Mouse (Mus musculus) embryonic facial prominence, embryonic 14.5 days (tissue): ENCODE results near the gene Rab3gap2. TPM values are rescaled to one million over a fixed set of nuclear protein-coding genes. Genes with fewer than 3 reads are reported as not detected.
A peak's percentile ranks its signal among the peaks of the same experiment; 100 is the strongest.
"Not testable (repeated sequence)": the region's sequence is repeated elsewhere in the genome, so short reads cannot be mapped to it uniquely, and the experiment has no call there.

Experiments used
- ATAC-seq: fragments of 200-750 bp; cut with Nextera tagmentation; 2 replicates; pipeline ENCODE4 v1.8.0; 2017; ENCODE audit warnings: low read depth, moderate number of reproducible peaks, moderate TSS enrichment
- DNase-seq: peaks from one replicate; pipeline ENCODE4 v3.0.0-alpha.2; 2015; ENCODE audit warnings: low spot score
- H3K27ac ChIP-seq: fragments of 300-500 bp; sonication (generic); replicated peaks from 2 replicates; pipeline ENCODE4 v1.5.1; 2014; ENCODE audit warnings: low read depth, mild to moderate bottlenecking, low read length, moderate library complexity
- H3K27me3 ChIP-seq: fragments of 300-500 bp; sonication (generic); replicated peaks from 2 replicates; pipeline ENCODE4 v1.6.1; 2014; ENCODE audit warnings: low read length; ENCODE audit not compliant: control insufficient read depth, insufficient read depth
- H3K36me3 ChIP-seq: fragments of 300-500 bp; sonication (generic); 2 replicates; pipeline ENCODE4 v1.6.1; 2014; ENCODE audit warnings: low read length, mixed read lengths; ENCODE audit not compliant: control insufficient read depth, insufficient read depth
- H3K4me1 ChIP-seq: fragments of 300-500 bp; sonication (generic); 2 replicates; pipeline ENCODE4 v1.6.1; 2014; ENCODE audit warnings: antibody characterized with exemption, low read length; ENCODE audit not compliant: control insufficient read depth, insufficient read depth
- H3K4me2 ChIP-seq: fragments of 300-500 bp; sonication (generic); 2 replicates; pipeline ENCODE4 v1.6.1; 2014; ENCODE audit warnings: low read depth, mild to moderate bottlenecking, low read length, moderate library complexity, mixed read lengths
- H3K4me3 ChIP-seq: fragments of 300-500 bp; sonication (generic); 2 replicates; pipeline ENCODE4 v1.5.1; 2014; ENCODE audit warnings: low read depth, mild to moderate bottlenecking, low read length
- H3K9ac ChIP-seq: fragments of 300-500 bp; sonication (generic); 2 replicates; pipeline ENCODE4 v1.6.1; 2014; ENCODE audit warnings: low read depth, mild to moderate bottlenecking, low read length, moderate library complexity, mixed read lengths
- H3K9me3 ChIP-seq: fragments of 300-500 bp; sonication (generic); 2 replicates; pipeline ENCODE4 v1.6.1; 2016; ENCODE audit warnings: low read length; ENCODE audit not compliant: control insufficient read depth
- WGBS: fragments of 180-500 bp; shearing (Covaris S2); extraction: QIAGEN DNeasy Blood & Tissue Kit; methylation state at CpG from one replicate; pipeline ENCODE4 v1.1.7; 2014; 5-methylcytosine and 5-hydroxymethylcytosine counted together
- polyA plus RNA-seq: library from polyadenylated mRNA; unstranded; fragments of >200 nt; fragmentation: Nextera tagmentation; extraction: Ambion mirVana; gene quantifications from 2 replicates; pipeline ENCODE4 v1.2.1, GENCODE M21; 2014

The Rab3gap2 gene
- polyA plus RNA-seq, 1 experiment from 2014 or later: 24.2 TPM

DNA sequence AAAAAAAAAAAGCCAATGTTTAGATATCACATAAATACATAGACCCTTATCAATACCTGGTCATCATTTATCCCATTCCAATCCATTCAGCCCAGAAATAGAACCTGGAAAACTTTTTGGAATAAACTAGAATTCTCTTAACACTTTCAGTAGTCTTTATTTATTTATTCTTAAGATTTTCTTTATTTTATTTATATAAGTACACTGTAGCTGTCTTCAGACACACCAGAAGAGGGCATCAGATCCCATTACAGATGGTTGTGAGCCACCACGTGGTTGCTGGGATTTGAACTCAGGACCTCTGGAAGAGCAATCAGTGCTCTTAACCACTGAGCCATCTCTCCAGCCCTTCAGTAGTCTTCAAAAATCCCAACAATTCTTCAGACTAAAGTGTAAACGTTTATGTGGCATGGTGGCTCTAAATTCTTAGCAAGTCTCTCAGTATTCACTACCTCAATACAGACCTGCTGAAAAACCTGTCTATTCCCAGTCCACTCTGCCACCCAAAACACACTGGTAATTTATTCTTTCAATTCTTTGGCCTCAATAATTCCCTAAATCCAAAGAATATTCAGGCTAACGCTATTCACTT, 123.9 kb downstream of the Rab3gap2 start:
- H3K4me3 ChIP-seq: peak overlapping the region; percentile 94
- ATAC-seq, H3K9ac ChIP-seq, H3K27ac ChIP-seq, H3K4me1 ChIP-seq, DNase-seq, H3K9me3 ChIP-seq, H3K27me3 ChIP-seq: not testable (repeated sequence)
- H3K36me3 ChIP-seq: peaks cover 46% of the 10 kb centered on the region
- 52% methylated on average over 3 of the region's 3 CpGs for WGBS
- peak overlapping the region; percentile 76 for H3K4me2 ChIP-seq

DNA sequence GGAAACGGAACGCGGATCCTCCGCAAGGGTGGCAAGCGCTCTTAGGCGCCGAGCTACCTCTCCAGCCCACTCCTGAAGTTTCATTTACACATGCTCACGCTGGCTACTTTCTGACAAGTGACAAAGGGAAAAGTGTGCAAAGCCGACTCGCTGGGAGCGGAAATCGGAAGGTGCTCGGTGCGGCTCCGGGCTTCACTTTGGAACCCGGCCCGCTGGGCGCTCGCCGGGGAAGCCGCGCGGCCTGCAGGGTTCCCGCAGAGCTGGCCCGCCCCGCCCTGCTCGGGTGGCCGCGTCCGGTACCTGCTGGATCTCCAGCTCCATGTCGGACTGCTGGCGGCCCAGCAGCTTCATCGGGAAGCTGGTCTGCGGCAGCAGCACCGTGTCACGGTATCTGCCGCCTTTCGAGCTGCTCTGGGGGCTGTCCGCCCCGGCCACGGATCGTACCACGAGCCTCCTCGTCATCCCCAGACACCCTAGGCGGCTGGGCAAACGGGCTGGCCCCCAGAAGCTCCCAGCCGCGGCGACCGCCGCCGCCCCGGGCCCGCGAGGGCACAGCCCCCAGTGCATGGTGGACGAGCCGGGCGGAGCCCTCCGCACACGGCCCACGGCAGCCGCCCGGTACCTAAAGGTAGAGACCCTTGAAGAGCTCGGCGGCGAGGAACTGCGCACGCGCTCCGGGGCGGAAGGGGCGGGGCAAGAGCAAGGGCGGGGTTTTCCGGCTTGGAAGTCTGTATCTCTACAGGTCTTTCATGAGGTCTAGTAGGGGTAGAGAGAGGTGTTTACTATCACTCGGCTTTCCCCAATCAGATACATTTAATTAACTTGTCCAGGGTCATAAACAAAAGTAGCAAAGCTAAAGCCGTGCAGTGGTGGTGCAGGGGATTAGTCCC, 125.0 kb downstream of the Rab3gap2 start, which contains the start of gene Iars2:
TSS of gene Iars2 (minus strand) at position 676 of the 890 bp plus-strand sequence.
- Histone ChIP-seq H3K27me3 (no peaks in the 10 kb centered on the region), H3K9ac (peak within 1 kb of the TSS; percentile 94), H3K36me3 (peaks cover 35% of the 10 kb centered on the region), H3K27ac (peak within 1 kb of the TSS; percentile 93), H3K4me2 (peak within 1 kb of the TSS; percentile 76), H3K9me3 (no peaks in the 10 kb centered on the region), H3K4me3 (peak within 1 kb of the TSS; percentile 94), H3K4me1 (peaks cover 13% of the 10 kb centered on the region)
- peak; percentile 91 for DNase-seq
- ATAC-seq: peak; percentile 91
- under 1% methylated on average over 62 of the region's 76 CpGs for WGBS

DNA sequence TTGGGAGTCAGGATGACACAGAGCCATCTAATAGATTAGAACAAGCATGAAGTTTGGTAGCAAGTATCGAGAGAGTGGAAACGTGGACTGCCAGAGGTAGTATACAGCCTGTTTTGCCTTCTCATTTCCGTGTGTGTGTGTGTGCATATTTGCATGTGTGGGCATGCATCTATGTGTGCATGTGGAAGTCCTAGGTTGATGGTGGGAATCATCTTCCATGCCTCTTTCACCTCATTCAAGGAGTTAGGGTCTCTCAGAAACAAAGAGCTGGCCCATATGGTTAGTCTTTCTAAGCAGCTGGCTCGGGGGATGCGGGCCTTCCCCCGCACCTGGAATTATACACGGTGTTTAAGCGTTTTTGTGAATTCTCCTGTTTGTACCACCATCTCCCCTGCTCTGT, 125.9 kb downstream of the Rab3gap2 start:
- ATAC-seq (no peak), DNase-seq (no peak)
- WGBS: 90% methylated on average over 8 of the region's 8 CpGs
- Histone ChIP-seq H3K9ac (no peak overlapping the region), H3K27me3 (no peaks in the 10 kb centered on the region), H3K9me3 (no peaks in the 10 kb centered on the region), H3K36me3 (peaks cover 26% of the 10 kb centered on the region), H3K27ac (no peak overlapping the region), H3K4me1 (peaks cover 13% of the 10 kb centered on the region), H3K4me2 (peak overlapping the region; percentile 76), H3K4me3 (peak overlapping the region; percentile 94; the same call in 1 of the 2 replicates)

DNA sequence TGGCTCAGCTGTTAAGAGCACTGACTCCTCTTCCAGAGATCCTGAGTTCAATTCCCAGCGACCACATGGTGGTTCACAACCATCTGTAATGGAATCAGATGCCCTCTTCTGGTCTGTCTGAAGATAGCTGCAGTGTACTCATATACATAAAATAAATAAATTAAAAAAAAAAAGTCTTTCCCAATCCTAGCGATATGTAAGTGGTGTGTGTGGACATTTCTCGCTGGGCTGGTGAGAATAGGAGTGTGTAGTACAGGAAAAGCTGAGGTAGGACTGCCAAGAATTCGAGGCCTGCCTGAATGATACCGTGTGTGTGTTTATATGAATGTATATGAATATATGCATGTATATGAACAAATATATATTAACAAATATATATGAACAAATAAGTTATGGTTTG, 127.4 kb downstream of the Rab3gap2 start:
- Histone ChIP-seq H3K36me3 (peaks cover 12% of the 10 kb centered on the region), H3K27ac (no peak overlapping the region), H3K9me3 (no peaks in the 10 kb centered on the region), H3K4me3 (peak overlapping the region; percentile 75), H3K4me2 (peak overlapping the region; percentile 82), H3K4me1 (peaks cover 13% of the 10 kb centered on the region), H3K27me3 (no peaks in the 10 kb centered on the region), H3K9ac (no peak overlapping the region)
- 54% methylated on average over 5 of the region's 5 CpGs for WGBS
- ATAC-seq (no peak), DNase-seq (no peak)

DNA sequence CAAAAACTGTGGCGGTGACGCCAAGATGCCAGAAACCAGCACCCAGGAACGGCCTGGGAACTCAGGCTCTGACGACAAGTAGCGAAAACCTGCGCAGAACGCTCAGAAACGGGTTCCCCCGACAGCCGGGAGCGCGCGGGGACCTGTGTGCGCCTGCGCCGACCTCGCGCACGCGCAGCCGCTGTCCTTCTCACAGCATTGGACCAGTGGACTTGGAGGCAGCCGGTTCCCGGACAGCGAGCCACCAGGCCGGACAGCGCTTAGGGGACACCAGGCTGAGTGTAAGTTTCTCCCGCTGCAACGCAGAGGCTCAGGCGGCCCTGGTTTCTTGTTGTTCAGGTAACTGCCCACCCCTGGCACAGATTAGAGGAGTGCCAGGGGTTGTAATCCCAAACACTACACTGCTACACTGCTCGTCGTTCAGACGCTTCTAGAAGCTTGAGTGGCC, 128.1 kb downstream of the Rab3gap2 start, which contains the start of gene Bpnt1:
TSS of gene Bpnt1 (plus strand) at position 167 of the 448 bp plus-strand sequence.
- DNase-seq (peak; percentile 96), ATAC-seq (peak; percentile 89)
- Histone ChIP-seq H3K36me3 (peaks cover 5% of the 10 kb centered on the region; the same call in 1 of the 2 replicates), H3K4me2 (peak within 1 kb of the TSS; percentile 82), H3K27me3 (no peaks in the 10 kb centered on the region), H3K9ac (peak within 1 kb of the TSS; percentile 81), H3K4me1 (peaks cover 13% of the 10 kb centered on the region), H3K4me3 (peak within 1 kb of the TSS; percentile 75), H3K9me3 (no peaks in the 10 kb centered on the region), H3K27ac (peak within 1 kb of the TSS; percentile 82)
- WGBS: under 1% methylated on average over 31 of the region's 32 CpGs

DNA sequence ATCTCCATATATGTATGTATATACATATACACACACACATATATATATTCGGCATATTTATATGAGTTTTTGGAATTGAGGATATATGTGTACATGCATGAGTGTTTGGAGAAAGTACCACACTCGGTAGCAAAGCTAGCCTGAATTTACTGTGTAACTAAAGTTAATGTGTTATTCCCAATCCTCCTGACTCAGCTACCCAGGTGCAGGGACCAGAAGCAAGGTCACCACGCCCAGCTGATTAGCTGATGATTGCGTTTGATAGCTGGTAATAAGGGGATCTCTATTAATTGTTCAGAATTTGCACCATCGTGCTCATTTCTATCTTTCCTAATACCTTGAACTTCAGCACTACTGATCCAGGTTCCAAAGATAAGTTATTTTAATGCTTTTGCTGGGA, 129.7 kb downstream of the Rab3gap2 start:
- H3K4me1 ChIP-seq: peaks cover 9% of the 10 kb centered on the region; the same call in 1 of the 2 replicates
- ATAC-seq (no peak), DNase-seq (no peak)
- H3K27me3 ChIP-seq: no peaks in the 10 kb centered on the region
- peak overlapping the region; percentile 82; the same call in 1 of the 2 replicates for H3K4me2 ChIP-seq
- no peaks in the 10 kb centered on the region for H3K9me3 ChIP-seq
- 84% methylated on average over 5 of the region's 5 CpGs for WGBS
- H3K36me3 ChIP-seq: peaks cover 4% of the 10 kb centered on the region; the same call in 1 of the 2 replicates
- H3K4me3 ChIP-seq: no peak overlapping the region
- no peak overlapping the region for H3K27ac ChIP-seq
- H3K9ac ChIP-seq: 0 out of 2 replicates have a peak overlapping the region, but pooled peaks have one; percentile 81

DNA sequence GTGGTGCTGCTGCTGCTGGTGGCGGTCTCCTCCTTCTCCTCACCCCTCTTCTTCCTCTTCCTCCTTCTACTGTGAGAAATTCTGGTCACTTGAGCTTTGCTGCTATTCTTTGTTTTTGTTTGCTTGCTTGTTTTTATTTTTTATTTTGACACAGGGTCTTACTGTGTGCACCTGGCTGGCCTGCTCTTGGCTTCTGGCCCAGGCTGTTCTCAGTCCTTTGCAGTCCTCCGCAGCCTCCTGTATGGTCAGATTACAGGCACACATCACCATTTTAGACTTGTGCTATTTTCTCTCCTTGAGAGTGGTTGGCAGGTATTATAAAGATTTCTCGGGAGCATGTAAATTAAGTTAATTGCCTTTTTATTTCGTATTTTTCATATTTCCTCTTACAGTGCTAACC, 130.2 kb downstream of the Rab3gap2 start:
- Histone ChIP-seq H3K4me3 (no peak overlapping the region), H3K4me1 (peaks cover 9% of the 10 kb centered on the region; the same call in 1 of the 2 replicates), H3K27ac (no peak overlapping the region), H3K9me3 (no peaks in the 10 kb centered on the region), H3K9ac (no peak overlapping the region), H3K4me2 (no peak overlapping the region), H3K27me3 (no peaks in the 10 kb centered on the region), H3K36me3 (peaks cover 7% of the 10 kb centered on the region; the same call in 1 of the 2 replicates)
- no peak for DNase-seq
- 79% methylated on average over 4 of the region's 4 CpGs for WGBS
- ATAC-seq: no peak

DNA sequence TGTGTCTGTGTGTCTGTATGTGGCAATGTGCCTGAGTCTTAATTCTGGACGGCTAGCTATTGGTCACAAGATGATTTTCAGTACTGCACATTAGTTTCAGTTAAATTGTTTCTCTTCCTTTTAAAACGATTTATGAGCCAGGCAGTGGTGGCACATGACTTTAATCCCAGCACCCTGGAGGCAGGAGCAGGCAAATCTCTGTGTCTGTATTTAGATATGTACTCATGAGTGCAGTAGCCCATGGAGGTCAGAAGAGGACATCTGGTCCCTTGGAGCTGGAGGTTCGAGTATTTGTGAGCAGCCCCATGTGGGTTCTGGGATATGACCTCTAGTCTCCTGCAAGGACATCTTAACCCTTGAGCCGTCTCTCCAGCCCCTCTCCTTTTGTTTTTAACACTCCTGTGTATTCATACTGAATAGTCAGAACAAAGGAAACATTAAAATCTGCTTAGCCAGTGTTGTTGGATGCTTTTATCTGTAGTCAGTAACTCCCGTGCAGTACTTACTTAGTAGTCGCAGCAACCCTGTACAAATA, 131.4 kb downstream of the Rab3gap2 start:
- H3K9me3 ChIP-seq: no peaks in the 10 kb centered on the region
- peaks cover 14% of the 10 kb centered on the region; the same call in 1 of the 2 replicates for H3K36me3 ChIP-seq
- H3K4me2 ChIP-seq: no peak overlapping the region
- no peak overlapping the region for H3K4me3 ChIP-seq
- 75% methylated on average over 6 of the region's 6 CpGs for WGBS
- no peaks in the 10 kb centered on the region for H3K27me3 ChIP-seq
- DNase-seq (no peak), ATAC-seq (no peak)
- no peak overlapping the region for H3K27ac ChIP-seq
- H3K4me1 ChIP-seq: peaks cover 9% of the 10 kb centered on the region; the same call in 1 of the 2 replicates
- 0 out of 2 replicates have a peak overlapping the region, but pooled peaks have one; percentile 19 for H3K9ac ChIP-seq
